Mouse (Mus musculus) right cerebral cortex, adult 18-20 months (tissue): Measurements from ENCODE around the gene Lrwd1.
"Not testable (repeated sequence)": the region's sequence is repeated elsewhere in the genome, so short reads cannot be mapped to it uniquely, and the experiment has no call there.

Experiments used
- DNase-seq: peaks from one replicate; pipeline ENCODE4 v3.0.0; 2022; ENCODE audit warnings: mixed read lengths

Lrwd1 gene

DNA sequence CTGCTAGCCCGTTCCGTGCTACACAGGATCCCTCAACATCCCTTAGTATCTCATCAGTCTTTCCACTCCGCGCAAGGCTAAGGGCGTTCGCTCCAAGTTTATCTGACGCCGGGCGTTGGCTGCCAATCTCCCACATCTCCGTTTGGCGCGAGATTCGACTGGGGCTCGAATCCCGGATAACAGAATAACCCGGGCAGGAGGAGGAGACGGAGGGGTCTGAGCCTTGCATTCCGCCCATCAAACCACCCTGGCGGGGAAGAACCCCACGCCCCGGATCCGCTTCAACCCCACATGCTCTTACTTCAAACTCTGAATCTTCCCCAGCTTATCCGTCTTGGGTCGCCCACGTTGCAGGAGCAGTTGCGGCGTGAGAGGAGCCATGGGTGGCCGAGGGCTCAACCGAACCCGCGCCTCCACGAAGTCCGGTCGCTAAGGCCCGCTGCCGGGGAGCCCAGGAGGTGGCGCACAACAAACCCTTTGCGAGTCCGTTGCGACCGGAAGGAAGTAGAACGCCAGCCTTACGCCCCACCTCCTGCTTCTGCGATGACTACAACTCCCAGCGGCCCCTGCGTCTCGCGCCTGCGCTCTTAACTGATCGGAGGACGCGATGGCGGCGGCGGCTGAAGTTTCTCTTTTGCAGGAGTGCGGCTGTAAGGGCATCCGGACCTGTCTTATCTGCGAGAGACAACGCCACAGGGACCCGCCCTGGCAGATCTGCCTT, at the start of gene Lrwd1, which contains the start of gene Alkbh4:
Gene Lrwd1, minus strand, starts transcription at position 504 of the 721 bp plus-strand sequence.
Gene Alkbh4, plus strand, starts transcription at position 576 of the 721 bp plus-strand sequence.
- DNase-seq = peak; percentile 97

DNA sequence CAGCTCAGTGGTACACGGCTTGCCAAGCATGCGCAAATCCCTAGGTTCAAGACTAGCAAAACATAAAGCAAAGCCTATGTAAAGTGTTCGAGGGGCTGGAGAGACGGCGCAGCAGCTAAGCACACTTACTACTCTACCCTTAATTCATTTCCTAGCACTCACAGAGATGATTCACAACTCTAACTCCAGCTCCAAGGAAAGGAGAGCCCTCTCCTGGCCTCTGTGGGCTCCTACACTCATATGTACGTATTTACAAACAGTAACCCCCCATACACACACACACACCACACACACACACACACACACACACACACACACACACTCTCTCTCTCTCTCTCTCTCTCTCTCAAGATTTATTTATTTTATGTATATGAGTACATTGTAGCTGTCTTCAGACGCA, 47.9 kb upstream of the Lrwd1 start:
- DNase-seq = no peak

GRCm38 (mm10) chr5:136182830-136183229, 47.0 kb upstream of the Lrwd1 start:
- DNase-seq = no peak

DNA sequence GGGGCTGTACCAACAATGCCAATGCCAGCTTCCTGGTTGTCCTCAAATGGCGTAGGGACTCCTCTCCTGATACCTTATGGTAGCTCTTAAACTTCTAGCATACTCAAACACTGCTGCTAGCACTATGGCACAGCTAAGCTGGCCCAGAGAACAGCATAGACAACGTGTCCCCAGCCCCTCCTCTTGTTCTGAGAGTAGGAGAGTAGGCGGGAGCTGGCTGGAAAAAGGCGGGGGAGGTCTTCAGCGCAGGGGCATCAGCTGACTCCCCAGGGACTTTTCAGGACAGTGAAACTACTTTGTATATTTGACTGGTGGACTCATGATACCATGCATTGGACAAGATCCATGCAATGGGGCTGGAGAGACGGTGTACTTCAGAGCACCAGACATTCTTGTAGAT, 46.2 kb upstream of the Lrwd1 start:
- peak; percentile 75 for DNase-seq

GRCm38 (mm10) chr5:136181197-136181596, 45.3 kb upstream of the Lrwd1 start:
- no peak for DNase-seq

- DNase-seq = no peak
Measured at GRCm38 (mm10) chr5:136179594-136179993, 43.7 kb upstream of the Lrwd1 start.

GRCm38 (mm10) chr5:136173606-136174463, 38.0 kb upstream of the Lrwd1 start:
- peak; percentile 77 for DNase-seq

GRCm38 (mm10) chr5:136172939-136173338, 37.1 kb upstream of the Lrwd1 start:
- DNase-seq = no peak

GRCm38 (mm10) chr5:136171363-136172341, 35.8 kb upstream of the Lrwd1 start:
- DNase-seq = no peak

DNA sequence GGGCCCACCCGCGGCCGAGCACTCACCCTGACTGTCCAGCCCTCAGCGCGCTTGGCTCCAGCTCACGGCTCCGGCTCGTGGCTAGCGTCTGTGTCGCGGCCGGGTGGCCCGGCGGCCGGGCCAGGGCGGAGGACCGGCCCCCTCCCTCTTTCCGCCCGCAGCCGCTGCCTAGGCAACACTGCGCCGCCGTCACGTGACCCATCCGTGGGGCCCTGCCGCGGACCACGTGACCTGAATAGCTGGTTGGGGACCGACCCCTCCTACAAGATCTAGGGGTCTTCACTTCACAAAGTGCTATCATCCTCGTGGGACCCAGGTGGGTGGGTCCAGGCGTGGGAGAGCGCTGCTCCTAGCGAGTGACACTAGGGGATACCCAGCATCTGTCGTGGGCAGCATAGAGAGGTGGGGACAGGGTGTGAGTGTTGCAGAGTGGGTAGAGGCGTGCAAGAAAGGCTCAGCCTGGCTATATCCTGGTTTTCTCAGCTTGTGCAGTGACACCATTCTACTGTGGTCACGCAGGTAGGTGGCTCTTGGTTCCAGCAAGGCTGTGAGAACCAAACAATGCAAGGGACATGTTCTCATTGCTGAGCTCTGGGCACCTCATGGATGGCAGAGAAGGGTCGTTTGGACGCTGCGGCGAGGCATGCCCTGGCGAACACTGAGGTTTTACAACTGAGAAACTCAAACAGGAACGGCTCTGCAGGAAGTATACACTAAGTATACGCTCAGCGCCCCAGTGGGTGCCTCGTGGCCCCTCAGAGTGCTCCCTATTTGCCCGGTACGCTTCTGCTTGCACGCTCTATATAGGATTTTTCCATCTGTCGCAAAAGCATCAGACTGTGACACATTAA, 34.9 kb upstream of the Lrwd1 start, which contains the start of gene Orai2:
Gene Orai2, minus strand, starts transcription at position 202 of the 851 bp plus-strand sequence.
- DNase-seq = peak; percentile 87

GRCm38 (mm10) chr5:136169626-136170511, 34.0 kb upstream of the Lrwd1 start:
- peak; percentile 63 for DNase-seq

DNA sequence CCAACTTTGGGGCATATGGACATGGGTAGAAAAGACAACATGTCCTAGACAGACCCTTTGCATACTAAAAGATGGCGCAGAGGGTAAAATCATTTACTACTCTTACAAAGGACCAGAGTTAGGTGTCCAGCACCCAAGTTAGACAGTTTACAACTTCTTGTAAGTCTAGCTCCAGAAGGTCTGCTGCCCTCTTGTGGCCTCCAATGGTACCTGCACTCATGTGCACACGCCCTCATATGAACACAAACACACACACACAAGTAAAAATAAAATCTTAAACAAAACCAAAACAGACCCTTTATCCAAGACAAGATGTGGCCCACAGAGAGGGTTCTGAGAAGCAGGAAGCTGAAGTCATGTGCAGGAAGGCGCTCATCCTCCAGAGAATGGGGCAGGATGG, 32.2 kb upstream of the Lrwd1 start:
- no peak for DNase-seq

GRCm38 (mm10) chr5:136167296-136167695, 31.4 kb upstream of the Lrwd1 start:
- DNase-seq = no peak

- DNase-seq = no peak
Measured at GRCm38 (mm10) chr5:136165246-136165645, 29.4 kb upstream of the Lrwd1 start.

GRCm38 (mm10) chr5:136163807-136164474, 28.1 kb upstream of the Lrwd1 start:
- DNase-seq = no peak

DNA sequence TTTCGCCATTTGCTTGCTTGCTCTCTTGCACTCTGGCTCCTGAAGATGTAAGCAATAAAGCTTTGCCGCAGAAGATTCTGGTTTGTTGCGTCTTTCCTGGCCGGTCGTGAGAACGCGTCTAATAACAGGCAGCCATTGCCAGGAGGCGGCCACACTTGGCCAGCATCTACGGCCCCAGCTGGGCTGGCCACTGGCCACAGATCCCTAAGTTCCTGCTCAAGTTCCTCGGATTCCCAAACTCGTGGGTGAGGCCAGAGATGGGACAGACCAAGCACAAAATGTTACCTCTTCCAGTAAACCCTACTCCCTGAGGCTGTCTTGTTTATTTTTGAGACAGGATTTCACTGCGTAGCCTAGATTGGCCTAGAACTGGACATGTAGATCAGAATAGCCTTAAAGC, 24.2 kb upstream of the Lrwd1 start:
- not testable (repeated sequence) for DNase-seq

GRCm38 (mm10) chr5:136155399-136155798, 19.5 kb upstream of the Lrwd1 start:
- no peak for DNase-seq

DNA sequence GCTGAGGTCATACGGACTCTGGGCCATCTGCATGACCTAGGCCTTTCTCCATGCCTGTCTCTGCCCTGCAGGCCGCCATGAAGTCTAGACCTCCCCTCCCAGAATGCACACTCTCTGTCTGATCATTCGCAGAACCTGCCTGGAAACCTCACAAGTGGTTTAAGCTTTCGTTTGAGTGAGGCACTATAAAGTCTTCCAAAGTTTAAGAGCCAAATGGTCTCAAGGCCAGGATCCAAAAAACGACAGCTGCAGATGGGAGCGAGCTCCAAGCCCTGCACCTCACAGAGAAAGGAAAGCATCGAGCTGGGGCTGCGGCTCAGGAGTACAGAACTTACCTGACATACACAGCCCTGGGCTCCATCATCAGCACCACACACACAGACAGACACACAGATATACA, 16.5 kb upstream of the Lrwd1 start:
- DNase-seq = no peak

GRCm38 (mm10) chr5:136149134-136149576, 13.3 kb upstream of the Lrwd1 start:
- DNase-seq = not testable (repeated sequence)

DNA sequence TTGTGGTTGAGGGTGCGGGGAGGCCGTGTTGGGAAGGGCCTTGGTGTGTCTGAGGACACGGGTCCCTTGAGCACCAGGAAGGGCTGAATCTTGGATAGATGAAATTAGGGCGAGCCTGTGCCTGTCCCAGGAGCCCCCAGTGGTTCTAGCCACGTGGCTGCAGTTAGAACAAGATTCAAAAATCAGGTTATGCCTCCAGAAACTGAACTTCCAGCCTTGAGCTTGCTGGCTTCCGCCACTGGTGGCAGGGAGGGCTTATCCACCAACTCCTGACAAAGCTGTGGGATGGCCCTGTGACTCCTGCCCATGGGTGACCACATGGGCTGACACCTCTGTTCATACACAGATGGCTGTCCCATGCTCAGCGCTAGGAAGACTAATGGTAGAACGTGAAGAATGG, 11.8 kb upstream of the Lrwd1 start:
- DNase-seq = no peak
